Mouse (Mus musculus) intestine, postnatal 0 days (tissue): ENCODE measurements around the gene Atp8b3. TPM values are rescaled to one million over a fixed set of nuclear protein-coding genes. Genes with fewer than 3 reads are reported as not detected.

ENCODE experiments used
- ATAC-seq: fragments of 200-750 bp; cut with Nextera tagmentation; 2 replicates; pipeline ENCODE4 v1.8.0; 2017; ENCODE audit warnings: mild to moderate bottlenecking, moderate TSS enrichment, moderate library complexity
- H3K27ac ChIP-seq: fragments of 300-500 bp; sonication (generic); 2 replicates; pipeline ENCODE4 v1.5.1; 2014; ENCODE audit warnings: mild to moderate bottlenecking, low read depth, low read length, moderate library complexity
- H3K27me3 ChIP-seq: fragments of 300-500 bp; sonication (generic); replicated peaks from 2 replicates; pipeline ENCODE4 v1.6.1; 2014; ENCODE audit warnings: low read length, mixed read lengths; ENCODE audit not compliant: control insufficient read depth, insufficient read depth
- H3K36me3 ChIP-seq: fragments of 300-500 bp; sonication (generic); 2 replicates; pipeline ENCODE4 v1.6.1; 2014; ENCODE audit warnings: mild to moderate bottlenecking, moderate library complexity; ENCODE audit not compliant: control insufficient read depth, insufficient read depth
- H3K4me1 ChIP-seq: fragments of 300-500 bp; sonication (generic); replicated peaks from 2 replicates; pipeline ENCODE4 v1.6.1; 2014; ENCODE audit warnings: antibody characterized with exemption, low read length, mixed read lengths; ENCODE audit not compliant: control insufficient read depth, insufficient read depth
- H3K4me2 ChIP-seq: fragments of 300-500 bp; sonication (generic); replicated peaks from 2 replicates; pipeline ENCODE4 v1.6.1; 2014; ENCODE audit warnings: low read depth, mild to moderate bottlenecking, moderate library complexity
- H3K4me3 ChIP-seq: fragments of 300-500 bp; sonication (generic); 2 replicates; pipeline ENCODE4 v1.5.1; 2014; ENCODE audit warnings: low read depth, low read length
- H3K9ac ChIP-seq: fragments of 300-500 bp; sonication (generic); 2 replicates; pipeline ENCODE4 v1.6.1; 2014; ENCODE audit warnings: mild to moderate bottlenecking, low read depth, low read length
- H3K9me3 ChIP-seq: fragments of 300-500 bp; sonication (generic); 2 replicates; pipeline ENCODE4 v1.6.1; 2016; ENCODE audit warnings: mixed run types; ENCODE audit not compliant: control insufficient read depth
- CTCF ChIP-seq: sonication (generic); IDR thresholded peaks from 2 replicates; pipeline ENCODE4 v1.5.1; 2016; ENCODE audit warnings: low read depth, mild to moderate bottlenecking, control low read depth, antibody characterized with exemption, moderate library complexity
- WGBS: fragments of 180-500 bp; shearing (Covaris S2); extraction: QIAGEN DNeasy Blood & Tissue Kit; methylation state at CpG from one replicate; pipeline ENCODE4 v1.1.7; 2014; 5-methylcytosine and 5-hydroxymethylcytosine counted together
- polyA plus RNA-seq: library from polyadenylated mRNA; unstranded; fragments of >200 nt; fragmentation: Nextera tagmentation; extraction: Ambion mirVana; gene quantifications from 2 replicates; pipeline ENCODE4 v1.2.1, GENCODE M21; 2015

The Atp8b3 gene
- polyA plus RNA-seq, result 0.03 TPM in 2 replicates

- Histone ChIP-seq H3K4me1 (no peaks in the 10 kb centered on the region; the same call in 1 of the 2 replicates), H3K27ac (no peak within 1 kb of the TSS), H3K4me3 (0 out of 2 replicates have a peak within 1 kb of the TSS, but pooled peaks have one; percentile 18), H3K27me3 (peaks cover 20% of the 10 kb centered on the region), H3K36me3 (peaks cover 29% of the 10 kb centered on the region; the same call in 1 of the 2 replicates), H3K9me3 (no peaks in the 10 kb centered on the region), H3K4me2 (peak within 1 kb of the TSS; percentile 49), H3K9ac (no peak within 1 kb of the TSS)
- 3% methylated on average over 30 of the region's 30 CpGs for WGBS
- peak; percentile 46; the same call in 1 of the 2 replicates for TF ChIP-seq CTCF
- ATAC-seq, result peak; percentile 87
Observed at GRCm38 (mm10) chr10:80538710-80539394, at the start of gene Atp8b3. TSS of gene Atp8b3 (minus strand) at chr10:80539124.

GRCm38 (mm10) chr10:80587305-80587657 is 48.4 kb upstream of the Atp8b3 start:
- Histone ChIP-seq H3K4me1 (peaks cover 9% of the 10 kb centered on the region; the same call in 1 of the 2 replicates), H3K9me3 (no peaks in the 10 kb centered on the region), H3K9ac (no peak overlapping the region), H3K27me3 (no peaks in the 10 kb centered on the region), H3K27ac (peak overlapping the region; percentile 60), H3K4me3 (no peak overlapping the region), H3K4me2 (peak overlapping the region; percentile 32; the same call in 1 of the 2 replicates), H3K36me3 (peaks cover 38% of the 10 kb centered on the region; the same call in 1 of the 2 replicates)
- ATAC-seq, result peak; percentile 9; the same call in 1 of the 2 replicates
- TF ChIP-seq CTCF, result no peak
- WGBS, result 32% methylated on average over 4 of the region's 4 CpGs

DNA sequence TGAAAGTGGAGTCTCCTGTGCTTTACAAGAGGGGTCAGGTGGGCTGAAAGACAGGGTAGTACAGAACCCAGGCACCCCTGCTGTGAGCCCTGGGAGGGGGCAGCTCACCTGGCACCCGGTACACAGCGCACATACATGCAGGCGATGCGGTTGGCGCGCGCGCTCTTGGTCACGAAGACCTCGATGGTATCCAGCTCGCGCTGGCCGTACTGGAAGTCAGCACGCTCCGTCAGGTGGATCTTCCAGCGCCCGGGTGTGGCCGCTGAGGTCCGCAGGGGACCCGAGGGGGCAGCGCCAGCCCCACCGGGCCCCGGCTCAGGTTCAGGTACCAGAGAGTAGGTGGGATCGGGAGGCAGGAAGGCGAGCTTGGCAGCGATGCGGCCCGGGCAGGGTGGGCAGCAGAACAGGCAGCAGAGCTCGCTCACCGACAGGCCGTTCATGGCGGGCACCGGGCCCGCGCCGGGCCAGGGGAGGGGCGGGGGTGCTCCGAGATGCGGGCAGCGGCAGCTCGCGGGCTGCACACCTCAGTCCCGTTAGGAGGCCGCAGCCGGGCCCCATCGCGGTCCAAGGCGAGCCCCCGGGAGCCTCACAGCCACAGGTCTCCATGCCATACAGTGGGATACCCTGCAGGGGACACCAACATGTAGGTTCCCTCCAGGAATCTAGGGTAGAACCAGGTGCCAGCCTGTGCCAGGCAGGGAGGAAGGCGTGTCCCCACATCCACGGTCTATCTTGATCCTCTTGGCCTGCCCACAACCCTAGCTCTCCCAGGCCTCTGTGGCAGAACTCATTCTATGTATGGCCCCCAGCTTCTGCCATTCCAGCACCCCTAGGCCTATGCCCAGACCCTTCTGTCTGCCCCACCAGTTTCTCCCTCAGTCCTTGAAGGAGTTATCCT is 47.7 kb upstream of the Atp8b3 start:
- Histone ChIP-seq H3K9me3 (no peaks in the 10 kb centered on the region), H3K9ac (peak overlapping the region; percentile 34; the same call in 1 of the 2 replicates), H3K36me3 (peaks cover 41% of the 10 kb centered on the region; the same call in 1 of the 2 replicates), H3K4me2 (peak overlapping the region; percentile 32), H3K27me3 (no peaks in the 10 kb centered on the region), H3K4me1 (peaks cover 9% of the 10 kb centered on the region; the same call in 1 of the 2 replicates), H3K4me3 (no peak overlapping the region), H3K27ac (peak overlapping the region; percentile 60)
- no peak for ATAC-seq
- 88% methylated on average over 40 of the region's 51 CpGs for WGBS
- TF ChIP-seq CTCF, result no peak

GRCm38 (mm10) chr10:80585581-80585980 is 46.7 kb upstream of the Atp8b3 start:
- no peak for TF ChIP-seq CTCF
- Histone ChIP-seq H3K27ac (no peak overlapping the region; the same call in 1 of the 2 replicates), H3K9me3 (no peaks in the 10 kb centered on the region), H3K36me3 (peaks cover 41% of the 10 kb centered on the region; the same call in 1 of the 2 replicates), H3K4me1 (peaks cover 9% of the 10 kb centered on the region; the same call in 1 of the 2 replicates), H3K9ac (no peak overlapping the region), H3K4me3 (no peak overlapping the region), H3K27me3 (no peaks in the 10 kb centered on the region), H3K4me2 (peak overlapping the region; percentile 32)
- ATAC-seq, result no peak
- WGBS, result 91% methylated on average over 8 of the region's 8 CpGs

GRCm38 (mm10) chr10:80584642-80585552 is 46.0 kb upstream of the Atp8b3 start:
- no peak for TF ChIP-seq CTCF
- Histone ChIP-seq H3K36me3 (peaks cover 41% of the 10 kb centered on the region; the same call in 1 of the 2 replicates), H3K4me3 (no peak overlapping the region), H3K4me1 (peaks cover 9% of the 10 kb centered on the region; the same call in 1 of the 2 replicates), H3K9ac (no peak overlapping the region), H3K27me3 (no peaks in the 10 kb centered on the region), H3K9me3 (no peaks in the 10 kb centered on the region), H3K27ac (peak overlapping the region; percentile 28), H3K4me2 (peak overlapping the region; percentile 32; the same call in 1 of the 2 replicates)
- WGBS, result 66% methylated on average over 12 of the region's 12 CpGs
- ATAC-seq, result no peak
